Mouse (Mus musculus) 416B (cell line): ENCODE measurements at regions not wholly inside any gene's neighbourhood (a gene's known extent, or its start where the extent isn't known, plus 50 kb on each side); places are given as distances from the start of the nearest gene placed in this dataset.

Experiments
- DNase-seq: peaks from one replicate; pipeline ENCODE4 v3.0.0; 2011; ENCODE audit warnings: low read depth

GRCm38 (mm10) chr3:56793054-56793453, 508.7 kb downstream of the Tm4sf1 start:
- no peak for DNase-seq

- peak; percentile 5 for DNase-seq
Observed at GRCm38 (mm10) chr3:56789155-56789554, 512.6 kb downstream of the Tm4sf1 start.

GRCm38 (mm10) chr3:56773920-56774319, 527.9 kb downstream of the Tm4sf1 start:
- no peak for DNase-seq

GRCm38 (mm10) chr3:56770225-56770624, 531.6 kb downstream of the Tm4sf1 start:
- no peak for DNase-seq

- DNase-seq: no peak
Observed at GRCm38 (mm10) chr3:56767133-56767532, 534.7 kb downstream of the Tm4sf1 start.

DNA sequence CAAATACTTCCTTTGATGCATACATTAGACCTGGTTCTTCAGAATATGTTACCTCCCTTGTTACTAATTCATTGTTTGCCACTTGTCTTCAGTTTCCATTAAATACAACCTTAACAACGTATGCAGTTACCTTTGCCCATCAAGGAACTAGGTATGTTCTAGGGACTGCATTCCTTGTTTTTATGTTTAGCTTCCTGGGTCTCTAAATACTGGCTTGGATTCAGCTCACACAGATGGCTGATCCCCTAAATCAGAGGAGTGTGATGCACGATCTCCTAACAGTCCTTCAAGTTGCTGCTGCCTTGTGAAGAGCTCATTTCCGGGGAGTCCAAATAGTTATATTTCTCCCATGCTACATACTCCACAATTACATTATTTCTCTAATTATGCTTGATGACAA, 537.5 kb downstream of the Tm4sf1 start:
- DNase-seq: no peak

DNA sequence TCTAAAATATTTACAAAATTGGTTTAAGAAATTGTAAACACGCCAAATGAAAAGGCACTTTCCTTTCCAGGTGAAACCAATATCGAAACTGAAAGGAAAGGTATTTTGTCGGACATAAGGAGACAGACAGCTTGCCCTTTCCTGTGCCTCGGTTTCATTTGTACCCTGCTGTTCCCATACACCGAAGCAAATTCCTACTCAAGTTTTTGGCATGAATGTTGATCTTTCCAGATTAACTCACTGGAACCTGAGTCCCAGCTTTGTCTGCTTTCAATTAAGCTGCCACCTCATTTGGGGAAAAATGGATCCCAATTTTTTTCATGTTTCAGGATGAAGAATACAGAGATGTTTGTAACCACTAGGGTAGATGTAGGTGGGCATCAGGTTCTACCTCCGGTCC, 537.9 kb downstream of the Tm4sf1 start:
- DNase-seq: no peak

- peak; percentile 55 for DNase-seq
Observed at GRCm38 (mm10) chr3:56753654-56754053, 548.1 kb downstream of the Tm4sf1 start.

DNA sequence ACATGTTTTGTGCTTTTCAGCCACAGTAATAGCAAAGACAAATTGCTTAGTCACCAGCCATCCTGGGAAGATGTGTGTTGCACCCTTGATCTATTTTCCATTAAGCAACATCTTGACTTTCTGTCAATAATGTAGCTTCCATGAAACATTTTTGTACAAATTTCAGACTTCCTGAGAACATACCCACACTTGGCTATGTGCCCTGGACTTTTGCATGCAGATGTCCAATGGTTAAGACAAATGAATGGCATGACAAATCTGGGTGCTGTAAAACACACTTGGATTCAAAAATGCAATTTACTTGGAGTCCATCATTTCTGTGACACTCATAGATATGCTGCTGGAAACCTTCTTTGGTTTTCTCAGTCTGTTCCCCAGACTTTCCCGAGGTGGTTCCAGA, 549.9 kb downstream of the Tm4sf1 start:
- no peak for DNase-seq

DNA sequence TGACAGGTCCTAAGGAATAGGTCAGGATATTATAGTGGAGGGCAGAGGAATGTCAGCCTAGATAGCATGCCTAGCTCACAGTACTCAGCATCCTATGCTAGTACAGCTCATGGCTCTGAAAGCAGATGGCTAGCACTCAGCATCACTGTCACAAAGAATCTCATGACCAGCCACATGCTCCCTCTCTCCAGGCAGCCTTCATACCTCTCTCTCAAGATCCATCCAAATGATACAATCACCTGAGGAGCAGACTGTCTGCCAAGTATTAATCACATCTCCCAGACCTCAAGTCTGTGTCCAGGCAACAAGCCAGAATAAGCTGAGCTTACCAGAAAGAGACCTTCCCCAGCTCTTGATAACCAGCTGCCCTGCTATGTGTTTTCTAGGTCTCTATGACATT, 557.4 kb upstream of the Nbea start:
- no peak for DNase-seq

DNA sequence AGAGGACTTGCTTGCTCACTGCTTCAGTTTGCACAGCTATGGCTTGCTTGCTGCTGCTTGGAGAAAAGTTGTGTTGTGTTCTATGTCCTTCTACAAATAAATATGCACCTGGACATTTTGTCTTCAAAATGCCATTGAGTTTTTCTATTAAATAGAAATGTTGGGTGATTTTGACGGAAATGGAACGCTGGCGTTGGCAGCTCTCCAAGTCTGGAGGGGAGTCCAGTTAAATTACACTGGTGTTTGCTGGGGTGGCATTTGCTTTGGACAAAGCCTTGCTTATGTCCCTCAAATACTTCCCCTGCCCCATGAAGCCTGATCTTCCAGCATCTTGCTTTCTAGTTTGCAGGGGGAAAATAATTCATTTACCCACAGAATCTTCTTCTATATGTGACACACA, 556.0 kb upstream of the Nbea start:
- no peak for DNase-seq

- DNase-seq: no peak
Observed at GRCm38 (mm10) chr3:56730849-56731248, 547.3 kb upstream of the Nbea start.

DNA sequence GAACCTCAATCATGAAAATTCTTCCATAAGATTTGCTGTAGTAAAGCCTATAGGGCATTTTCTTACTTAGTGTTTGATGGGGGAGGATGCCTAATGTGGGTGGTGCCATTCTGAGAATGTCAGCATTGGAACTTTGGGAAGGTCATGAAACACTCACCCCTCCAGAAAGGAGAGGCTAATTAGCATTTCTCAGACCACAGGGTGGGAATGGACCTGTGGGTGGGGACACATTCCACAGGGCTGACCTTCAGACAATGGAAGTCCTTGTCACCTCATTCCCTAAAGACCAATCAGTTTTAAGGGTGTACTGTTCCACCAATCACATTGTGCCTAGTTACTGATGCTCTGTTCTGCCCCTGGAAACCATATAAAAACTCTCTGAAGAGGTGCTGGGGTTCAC, 541.5 kb upstream of the Nbea start:
- DNase-seq: no peak

GRCm38 (mm10) chr3:56708260-56708659, 524.8 kb upstream of the Nbea start:
- no peak for DNase-seq

GRCm38 (mm10) chr3:56707312-56707711, 523.8 kb upstream of the Nbea start:
- DNase-seq: no peak

DNA sequence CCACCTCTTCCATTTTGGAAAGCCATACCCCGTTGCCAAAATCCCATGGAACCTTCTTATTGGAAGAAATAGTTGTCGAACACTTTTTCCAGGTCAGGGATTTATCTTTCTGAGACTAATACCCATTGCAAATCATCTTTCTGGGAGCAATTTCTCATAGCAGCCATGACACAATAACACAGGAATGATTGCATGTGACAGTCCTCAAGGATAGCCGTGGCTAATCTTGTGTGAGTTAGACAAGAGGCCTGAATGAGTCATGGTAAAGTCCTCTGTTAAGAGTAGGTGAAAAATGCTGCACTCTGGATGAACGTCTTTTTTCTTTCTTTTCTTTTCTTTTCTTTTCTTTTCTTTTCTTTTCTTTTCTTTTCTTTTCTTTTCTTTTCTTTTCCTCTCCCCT, 522.5 kb upstream of the Nbea start:
- no peak for DNase-seq

- no peak for DNase-seq
Observed at GRCm38 (mm10) chr3:56698941-56699340, 515.4 kb upstream of the Nbea start.

GRCm38 (mm10) chr3:56698248-56698647, 514.7 kb upstream of the Nbea start:
- no peak for DNase-seq

DNA sequence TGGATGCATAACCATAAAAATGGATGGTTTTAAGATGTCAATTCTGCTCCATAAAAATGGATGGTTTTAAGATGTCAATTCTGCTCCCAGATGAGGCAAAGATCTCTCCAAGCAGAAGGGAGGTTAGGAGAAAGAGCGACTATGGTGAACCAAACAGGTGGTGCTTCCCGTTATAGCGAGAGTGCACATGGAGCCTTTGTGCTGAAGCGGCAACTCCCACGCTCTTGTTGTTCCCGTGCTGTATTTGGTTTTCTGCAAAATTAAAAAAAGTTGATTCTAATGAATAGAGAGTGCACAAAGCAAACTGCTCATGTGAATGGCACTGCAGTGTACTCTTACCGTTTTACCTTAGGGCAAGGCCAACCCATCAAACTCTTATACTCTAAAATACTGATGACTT, 497.5 kb upstream of the Nbea start:
- DNase-seq: no peak

- DNase-seq: no peak
Observed at GRCm38 (mm10) chr3:56668829-56669228, 485.3 kb upstream of the Nbea start.

DNA sequence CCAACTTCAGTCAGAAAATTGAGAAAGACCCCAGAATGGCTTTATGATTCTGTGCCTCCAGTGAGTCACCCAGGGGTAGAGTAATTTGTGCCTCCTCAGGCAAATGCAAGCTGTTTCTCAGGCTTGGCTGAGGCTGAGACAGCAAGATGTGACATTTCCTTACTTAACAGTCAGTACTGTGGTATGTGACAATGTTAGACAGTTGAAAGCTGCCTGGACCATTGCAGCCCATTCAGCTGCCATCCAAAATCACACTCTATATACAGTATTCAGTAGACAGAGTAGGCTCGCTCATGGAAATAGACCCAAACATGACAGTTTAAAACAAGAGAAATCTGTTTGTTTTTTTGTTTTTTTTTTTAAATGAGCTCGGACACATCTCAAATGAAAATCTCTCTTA, 477.1 kb upstream of the Nbea start:
- no peak for DNase-seq

GRCm38 (mm10) chr3:56647313-56647712, 463.8 kb upstream of the Nbea start:
- DNase-seq: no peak
